Mouse (Mus musculus) kidney, adult 11 months (tissue): ENCODE measurements at regions not wholly inside any gene's neighbourhood (a gene's known extent, or its start where the extent isn't known, plus 50 kb on each side); places are given as distances from the start of the nearest gene placed in this dataset.
A peak's percentile ranks its signal among the peaks of the same experiment; 100 is the strongest.

ENCODE experiments used
- DNase-seq: peaks from one replicate; pipeline ENCODE4 v3.0.0; 2022

DNA sequence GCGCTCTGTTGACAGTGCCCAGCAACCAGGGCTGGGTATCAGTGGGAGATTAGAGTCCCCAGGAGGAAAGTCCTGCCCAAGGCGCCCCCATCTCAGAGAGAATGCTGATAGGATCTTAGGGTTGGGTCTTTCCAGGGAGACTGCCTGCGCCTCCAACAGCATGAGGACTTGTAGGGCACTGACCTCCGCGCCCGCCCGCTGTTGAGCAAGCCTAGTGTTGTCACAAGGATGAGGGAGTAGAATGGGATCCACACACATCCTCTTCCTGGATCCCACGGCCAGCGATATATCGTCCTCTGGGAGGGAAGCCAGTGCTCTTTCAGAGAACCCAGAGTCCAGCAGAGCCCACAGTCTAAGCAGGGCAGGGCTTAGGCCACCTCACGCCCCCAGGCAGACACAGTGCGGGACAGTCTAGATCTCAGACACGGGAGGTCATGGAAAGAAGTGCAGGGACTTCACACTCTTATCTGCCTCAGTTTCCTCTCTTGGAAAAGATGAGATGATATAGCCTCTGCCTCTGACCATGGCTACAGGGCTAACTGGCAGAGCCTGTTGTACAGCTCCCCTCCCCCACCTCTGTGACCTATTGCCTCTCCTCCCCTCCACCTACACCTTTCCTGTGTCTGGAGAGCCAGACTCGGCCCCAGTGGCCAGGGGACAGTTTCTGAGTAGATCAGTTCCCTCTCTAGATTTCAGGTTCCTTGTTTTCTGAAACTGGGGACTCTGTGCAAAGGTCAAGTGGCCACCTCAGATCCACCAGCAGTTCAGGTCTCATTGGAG is 52.0 kb upstream of the Dusp5 start:
- no peak for DNase-seq

DNA sequence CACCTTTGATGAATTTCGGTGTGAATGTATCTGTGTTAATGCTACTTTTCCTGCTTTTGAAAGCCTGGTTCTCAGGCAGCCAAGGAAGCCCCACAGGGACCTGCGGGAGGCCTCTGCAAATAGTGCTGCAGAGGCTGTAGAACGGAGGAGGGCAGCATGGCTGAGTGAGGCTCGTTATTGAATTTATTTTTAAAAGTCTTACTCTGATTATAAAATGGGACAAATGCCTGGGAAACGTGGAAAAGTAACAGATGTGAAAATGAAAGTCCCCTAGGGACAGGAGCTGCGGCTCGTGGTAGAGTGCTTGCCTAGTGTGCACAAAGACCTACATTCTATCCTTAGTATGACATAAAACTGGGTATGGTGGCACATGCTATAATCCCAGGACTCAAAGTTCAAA is 59.7 kb upstream of the Dusp5 start:
- DNase-seq: no peak

- no peak for DNase-seq
Observed at GRCm38 (mm10) chr19:53464681-53465080, 64.2 kb upstream of the Dusp5 start.

GRCm38 (mm10) chr19:53464135-53464534 is 64.8 kb upstream of the Dusp5 start:
- no peak for DNase-seq

DNA sequence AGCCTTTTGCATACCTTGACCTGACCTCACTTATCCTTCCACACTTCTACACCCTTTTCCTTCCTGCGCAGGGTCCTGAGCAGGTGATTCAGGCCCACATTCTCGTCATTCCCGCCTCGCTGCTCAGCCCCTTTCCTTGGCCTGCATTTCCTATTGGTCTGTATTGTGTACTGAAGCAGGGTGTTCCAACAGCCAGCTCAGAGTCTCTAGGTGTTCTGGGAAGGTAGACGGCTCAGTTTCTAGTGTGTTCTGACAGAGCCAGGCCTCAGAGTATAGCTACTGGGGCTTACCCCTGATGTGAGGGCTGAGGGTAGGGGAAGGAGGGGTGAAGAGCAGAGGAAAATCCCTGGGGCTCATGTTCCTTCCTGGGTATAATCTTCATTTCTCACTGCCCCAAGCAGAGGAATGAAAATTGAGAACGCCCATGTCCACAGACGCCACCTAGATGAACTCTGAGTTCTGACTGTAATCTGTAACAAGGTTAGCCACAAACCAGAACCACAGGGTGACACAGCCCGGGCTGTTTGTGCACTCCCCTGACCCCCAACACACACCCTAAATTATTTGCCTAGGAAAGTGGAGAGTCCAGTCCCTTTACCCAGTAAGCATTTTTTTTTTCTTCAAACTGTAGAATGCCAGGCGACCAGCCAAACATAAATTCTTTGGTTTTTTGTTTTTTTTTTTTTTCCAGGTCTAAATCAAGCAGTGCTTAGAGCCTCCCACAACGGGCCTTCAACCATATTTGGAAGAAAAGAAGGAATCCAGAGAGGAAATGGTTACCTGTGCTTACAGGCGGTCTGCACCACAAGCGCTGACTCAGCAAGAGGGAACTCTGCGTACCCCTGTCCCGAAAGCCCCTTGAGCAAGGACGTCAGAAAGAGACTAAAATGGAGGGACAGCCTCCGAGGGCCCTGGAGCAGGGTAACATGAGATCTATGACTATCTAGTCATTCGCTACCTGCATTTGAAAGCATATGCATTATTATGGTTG is 67.6 kb upstream of the Dusp5 start:
- DNase-seq: no peak

DNA sequence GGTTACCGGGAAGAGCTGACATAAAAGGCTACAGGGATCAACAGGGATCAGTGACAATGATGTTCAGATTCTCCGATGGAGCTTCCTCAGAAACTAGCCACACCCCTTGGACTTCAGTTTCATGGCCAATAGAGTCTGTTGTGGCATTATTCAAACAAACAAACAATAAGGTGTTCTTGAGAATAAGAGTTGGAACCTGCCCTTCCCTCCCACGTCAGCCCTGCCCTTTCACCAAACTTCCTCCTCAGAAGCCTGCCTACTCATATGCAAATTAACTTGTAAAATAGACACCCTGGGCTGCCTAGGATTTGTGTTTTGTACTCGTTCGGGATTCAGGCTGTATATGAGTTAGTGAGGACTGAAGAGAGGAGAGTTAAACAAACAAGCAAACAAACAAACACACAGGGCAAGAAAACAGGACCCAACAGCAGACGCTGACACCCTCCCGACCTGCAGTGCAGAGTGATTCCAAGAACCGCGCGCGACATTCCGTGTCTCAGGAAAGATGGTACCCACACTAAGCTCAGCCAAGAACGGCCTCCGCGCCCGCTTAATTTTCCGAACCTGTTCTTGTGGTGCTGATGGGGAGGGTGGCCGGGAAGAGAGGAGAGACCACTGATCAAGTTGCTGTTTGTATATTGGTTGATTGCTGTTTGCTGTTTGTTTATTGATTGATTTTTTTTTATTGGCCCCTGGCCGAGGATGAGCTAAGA is 68.4 kb upstream of the Dusp5 start:
- no peak for DNase-seq

DNA sequence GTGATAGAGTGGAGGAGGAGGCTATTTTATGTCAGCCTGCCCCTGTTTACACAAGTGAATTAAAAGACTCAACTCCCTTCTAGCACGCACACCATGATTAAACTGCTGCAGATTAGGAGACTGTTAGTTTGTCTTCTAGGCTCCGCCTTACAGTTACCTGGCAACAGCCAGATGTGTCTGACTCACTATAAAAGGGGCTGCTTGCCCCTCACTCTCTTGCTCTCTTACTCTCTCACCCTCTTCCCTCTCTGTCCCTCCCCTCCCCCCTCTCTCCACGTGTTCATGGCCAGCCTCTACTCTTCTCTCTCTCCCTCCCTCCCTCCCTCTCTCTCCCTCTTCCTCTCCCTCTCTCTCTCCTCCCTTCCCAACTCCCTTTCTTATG is 69.0 kb upstream of the Smndc1 start:
- no peak for DNase-seq

- no peak for DNase-seq
Observed at GRCm38 (mm10) chr19:53458770-53459406, 68.5 kb upstream of the Smndc1 start.

DNA sequence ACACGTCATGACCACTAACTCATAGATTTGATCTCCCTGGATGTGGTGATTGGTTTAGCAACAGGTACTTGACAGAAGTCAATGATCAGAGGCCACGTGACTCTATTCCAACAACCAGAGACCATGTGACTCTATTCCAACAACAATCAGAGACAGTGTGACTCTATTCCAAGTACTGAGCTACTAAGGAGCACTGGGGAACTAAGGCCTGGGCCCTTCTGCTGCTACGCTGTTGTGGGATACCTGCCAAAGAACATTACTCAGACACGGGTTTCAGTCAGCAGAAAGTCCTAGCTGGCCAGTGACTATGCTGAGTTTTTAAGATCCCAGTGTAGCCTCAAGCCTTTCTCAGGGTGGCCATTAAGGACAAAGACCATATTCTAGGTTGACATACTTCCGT is 66.3 kb upstream of the Smndc1 start:
- no peak for DNase-seq

- no peak for DNase-seq
Observed at GRCm38 (mm10) chr19:53454571-53454970, 64.2 kb upstream of the Smndc1 start.

GRCm38 (mm10) chr19:53454059-53454458 is 63.7 kb upstream of the Smndc1 start:
- DNase-seq: no peak

DNA sequence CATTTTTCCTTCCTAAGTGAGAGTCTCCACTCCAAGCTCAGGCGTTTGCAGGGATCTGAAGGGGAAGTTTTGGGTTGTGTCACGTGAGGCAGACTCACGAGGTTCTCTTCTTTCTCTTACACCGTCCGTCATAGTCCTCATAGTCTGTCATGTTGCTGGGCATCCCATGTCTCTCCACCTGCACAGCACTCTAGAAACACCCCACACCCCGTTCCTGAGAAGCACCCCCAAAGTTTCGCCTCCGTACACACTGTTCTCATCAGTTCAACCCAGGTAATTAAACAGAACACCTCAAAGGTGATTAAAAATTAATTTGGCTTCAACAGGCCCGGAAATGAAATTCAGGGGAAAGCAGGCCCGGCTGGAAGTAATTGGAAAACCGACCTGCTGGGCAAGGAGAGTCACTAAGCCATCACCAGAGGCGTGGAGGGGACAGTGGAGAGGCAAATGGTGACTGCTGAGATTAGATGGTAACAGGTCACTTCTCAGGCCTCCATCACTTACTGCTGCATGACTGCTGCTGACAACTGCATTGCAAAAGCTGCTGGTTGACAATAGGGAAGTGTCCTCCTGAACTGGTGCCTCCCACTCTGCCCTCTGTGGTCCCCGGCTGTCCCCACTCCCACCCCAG is 63.1 kb upstream of the Smndc1 start:
- no peak for DNase-seq

DNA sequence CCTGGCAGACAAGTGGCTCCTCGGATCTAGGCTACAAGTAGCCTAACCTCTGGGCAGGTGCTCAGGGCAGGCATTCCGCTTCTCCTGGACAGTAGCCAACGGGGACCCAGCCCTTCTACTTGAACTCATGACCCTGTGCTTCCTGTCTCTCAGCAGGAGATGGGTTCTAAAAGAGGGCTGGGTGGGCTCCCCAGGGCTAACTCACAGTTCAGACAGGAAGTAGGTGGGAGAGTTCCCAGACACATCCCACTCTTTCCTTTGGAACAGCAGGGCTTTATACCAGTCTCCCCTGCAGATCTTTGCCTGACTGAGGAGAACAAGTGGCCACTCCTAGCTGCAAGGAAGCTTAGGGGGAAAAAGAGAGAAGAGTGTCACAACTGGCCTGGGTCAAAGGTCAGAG is 62.0 kb upstream of the Smndc1 start:
- no peak for DNase-seq

- no peak for DNase-seq
Observed at GRCm38 (mm10) chr19:53451388-53451922, 61.1 kb upstream of the Smndc1 start.

DNA sequence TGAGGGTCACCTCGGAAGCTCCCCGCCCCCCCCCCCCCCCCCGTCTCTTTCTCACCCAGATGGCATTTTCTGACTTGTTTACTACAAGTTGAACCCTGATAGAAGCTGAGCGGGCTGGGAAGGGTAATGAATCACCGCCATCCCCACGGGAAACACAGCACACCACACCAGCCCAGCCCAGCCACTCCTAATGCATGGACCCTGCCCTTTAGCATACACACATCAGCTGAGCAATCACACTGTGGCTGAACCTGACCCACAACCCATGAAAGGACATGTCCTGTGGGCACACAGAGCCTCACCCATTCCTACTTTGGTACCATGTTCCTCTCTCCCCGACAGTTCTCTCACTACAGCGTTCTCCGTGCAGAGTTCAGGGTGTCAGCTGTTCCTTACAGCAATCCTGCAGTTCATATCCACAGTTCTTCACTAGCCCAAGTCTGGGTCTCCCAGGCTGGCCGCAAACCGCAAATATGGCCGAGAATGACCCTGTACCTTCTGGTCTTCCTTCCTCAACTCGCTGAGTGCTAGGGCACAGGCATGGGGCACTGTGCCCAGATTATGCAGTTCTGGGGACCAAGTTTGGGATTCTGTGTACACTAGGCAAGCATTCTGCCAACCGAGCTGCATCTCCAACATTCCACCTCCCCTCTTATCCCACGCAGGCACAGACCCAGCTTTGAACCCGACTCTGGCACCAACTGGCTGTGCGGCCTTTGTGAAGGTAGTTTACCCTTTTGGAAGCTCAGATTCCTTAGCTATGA is 60.4 kb upstream of the Smndc1 start:
- DNase-seq: no peak

DNA sequence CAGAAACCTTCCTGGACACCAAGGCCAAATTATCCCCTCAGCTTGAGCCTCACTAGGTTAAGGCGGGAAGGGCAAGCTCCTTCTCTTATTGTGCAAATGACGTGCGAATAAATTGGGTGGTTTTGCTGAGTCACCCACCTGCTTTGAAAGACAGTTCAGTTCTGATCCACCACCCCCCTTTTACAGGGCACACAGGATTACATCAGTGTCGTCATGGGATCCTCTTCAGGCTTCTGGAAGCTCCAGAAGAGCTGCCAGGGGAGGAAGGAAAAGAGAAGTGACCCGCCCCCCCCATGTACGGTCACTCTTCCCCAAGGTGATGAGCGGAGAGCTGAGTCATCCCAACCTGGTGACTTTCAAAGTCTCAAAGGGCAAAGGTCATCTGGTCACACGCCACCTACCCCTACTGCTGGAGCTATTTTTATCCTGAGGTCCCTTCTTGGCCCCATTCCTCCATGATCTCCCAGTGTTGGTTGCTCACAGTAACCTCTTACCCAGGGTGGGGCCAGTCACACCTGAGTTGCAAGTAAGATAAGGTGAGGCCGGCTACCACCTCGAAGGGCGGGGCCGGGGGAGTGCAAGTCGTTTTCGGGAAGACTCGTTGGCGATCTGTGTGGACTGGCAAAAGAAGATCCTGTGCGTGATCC is 58.9 kb upstream of the Smndc1 start:
- DNase-seq: peak; percentile 28

GRCm38 (mm10) chr19:53448206-53448605 is 57.8 kb upstream of the Smndc1 start:
- peak; percentile 34 for DNase-seq

DNA sequence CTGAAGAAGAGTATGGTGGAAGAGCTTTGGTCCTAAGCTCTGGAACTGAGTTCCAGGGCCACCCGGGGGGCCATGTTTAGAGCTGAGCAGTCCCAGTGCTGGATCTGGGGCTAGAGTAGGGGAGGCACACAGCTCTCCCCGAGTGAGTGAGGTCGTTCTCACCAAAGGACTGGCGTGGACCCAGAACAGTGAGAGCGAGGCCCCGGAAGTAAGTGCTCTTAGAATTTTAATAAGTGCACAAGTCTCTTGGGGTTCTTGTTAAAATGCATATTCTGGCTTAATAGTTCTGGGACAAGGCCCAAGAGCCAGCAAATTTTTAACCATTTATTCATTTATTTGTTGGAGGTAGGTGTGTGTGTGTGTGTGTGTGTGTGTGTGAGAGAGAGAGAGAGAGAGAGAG is 57.4 kb upstream of the Smndc1 start:
- peak; percentile 57 for DNase-seq

DNA sequence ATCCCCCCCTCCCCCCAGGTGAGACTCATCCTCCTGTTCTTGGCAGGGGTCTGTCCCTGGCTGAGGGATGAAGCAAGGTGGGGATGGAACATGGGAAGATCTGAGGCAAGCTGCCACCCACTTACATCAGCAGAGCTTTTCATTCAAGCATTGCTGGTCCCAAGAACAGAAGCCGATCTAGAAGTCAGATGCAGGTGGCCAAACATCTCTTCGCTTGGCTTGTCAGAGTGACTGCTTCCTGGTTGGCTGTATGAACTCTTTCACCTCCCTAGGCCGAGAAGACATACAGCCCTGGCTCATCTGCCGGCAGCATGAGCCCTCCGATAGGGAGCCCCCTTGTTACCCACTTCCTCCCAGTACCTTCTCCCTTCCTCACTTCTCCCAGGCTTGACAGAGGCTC is 55.8 kb upstream of the Smndc1 start:
- no peak for DNase-seq

GRCm38 (mm10) chr19:53444646-53445045 is 54.3 kb upstream of the Smndc1 start:
- no peak for DNase-seq
